Mouse (Mus musculus) forebrain, postnatal 0 days (tissue): ENCODE measurements around the gene Hist1h4j. TPM values are rescaled to one million over a fixed set of nuclear protein-coding genes. Genes with fewer than 3 reads are reported as not detected.
"Not testable (repeated sequence)": the region's sequence is repeated elsewhere in the genome, so short reads cannot be mapped to it uniquely, and the experiment has no call there.

Experiments used
- ATAC-seq: fragments of 200-750 bp; cut with Nextera tagmentation; 2 replicates; pipeline ENCODE4 v1.8.0; 2017; ENCODE audit warnings: mild to moderate bottlenecking, moderate library complexity
- DNase-seq: peaks from one replicate; pipeline ENCODE4 v3.0.0-alpha.2; 2015
- H3K27ac ChIP-seq: fragments of 300-500 bp; sonication (generic); 2 replicates; pipeline ENCODE4 v1.5.1; 2014; ENCODE audit warnings: low read depth, mild to moderate bottlenecking, antibody characterized with exemption, low read length, moderate library complexity, mixed read lengths
- H3K27me3 ChIP-seq: fragments of 300-500 bp; sonication (generic); 2 replicates; pipeline ENCODE4 v1.6.1; 2014; ENCODE audit warnings: mild to moderate bottlenecking, low read length, mixed read lengths; ENCODE audit not compliant: insufficient read depth
- H3K36me3 ChIP-seq: fragments of 300-500 bp; sonication (generic); 2 replicates; pipeline ENCODE4 v1.6.1; 2014; ENCODE audit warnings: mild to moderate bottlenecking, moderate library complexity; ENCODE audit not compliant: insufficient read depth
- H3K4me1 ChIP-seq: fragments of 300-500 bp; sonication (generic); 2 replicates; pipeline ENCODE4 v1.6.1; 2014; ENCODE audit warnings: antibody characterized with exemption; ENCODE audit not compliant: insufficient read depth
- H3K4me2 ChIP-seq: fragments of 300-500 bp; sonication (generic); 2 replicates; pipeline ENCODE4 v1.6.1; 2014; ENCODE audit warnings: low read depth, mild to moderate bottlenecking, moderate library complexity
- H3K4me3 ChIP-seq: fragments of 300-500 bp; sonication (generic); 2 replicates; pipeline ENCODE4 v1.5.1; 2014; ENCODE audit warnings: low read depth, low read length, mixed read lengths
- H3K9ac ChIP-seq: fragments of 300-500 bp; sonication (generic); 2 replicates; pipeline ENCODE4 v1.6.1; 2014; ENCODE audit warnings: mild to moderate bottlenecking
- H3K9me3 ChIP-seq: fragments of 300-500 bp; sonication (generic); 2 replicates; pipeline ENCODE4 v1.6.1; 2016; ENCODE audit warnings: low read length
- CTCF ChIP-seq: sonication (generic); IDR thresholded peaks from 2 replicates; pipeline ENCODE4 v1.5.1; 2016; ENCODE audit warnings: antibody characterized with exemption, control low read depth, low read depth
- WGBS: fragments of 180-500 bp; shearing (Covaris S2); extraction: QIAGEN DNeasy Blood & Tissue Kit; methylation state at CpG from one replicate; pipeline ENCODE4 v1.1.7; 2014; 5-methylcytosine and 5-hydroxymethylcytosine counted together
- polyA plus RNA-seq: library from polyadenylated mRNA; unstranded; fragments of >200 nt; fragmentation: Nextera tagmentation; extraction: Ambion mirVana; gene quantifications from 2 replicates; pipeline ENCODE4 v1.2.1, GENCODE M21; 2015
- total RNA-seq: library from RNA; depleted of rRNA; stranded (reverse); fragments of >200 nt; gene quantifications from 2 replicates; pipeline ENCODE4 v1.2.3, GENCODE M21; 2014; rRNA removed

Hist1h4j gene
- total RNA-seq (282 and 307 TPM in 2 replicates), polyA plus RNA-seq (not detected in 2 replicates)

DNA sequence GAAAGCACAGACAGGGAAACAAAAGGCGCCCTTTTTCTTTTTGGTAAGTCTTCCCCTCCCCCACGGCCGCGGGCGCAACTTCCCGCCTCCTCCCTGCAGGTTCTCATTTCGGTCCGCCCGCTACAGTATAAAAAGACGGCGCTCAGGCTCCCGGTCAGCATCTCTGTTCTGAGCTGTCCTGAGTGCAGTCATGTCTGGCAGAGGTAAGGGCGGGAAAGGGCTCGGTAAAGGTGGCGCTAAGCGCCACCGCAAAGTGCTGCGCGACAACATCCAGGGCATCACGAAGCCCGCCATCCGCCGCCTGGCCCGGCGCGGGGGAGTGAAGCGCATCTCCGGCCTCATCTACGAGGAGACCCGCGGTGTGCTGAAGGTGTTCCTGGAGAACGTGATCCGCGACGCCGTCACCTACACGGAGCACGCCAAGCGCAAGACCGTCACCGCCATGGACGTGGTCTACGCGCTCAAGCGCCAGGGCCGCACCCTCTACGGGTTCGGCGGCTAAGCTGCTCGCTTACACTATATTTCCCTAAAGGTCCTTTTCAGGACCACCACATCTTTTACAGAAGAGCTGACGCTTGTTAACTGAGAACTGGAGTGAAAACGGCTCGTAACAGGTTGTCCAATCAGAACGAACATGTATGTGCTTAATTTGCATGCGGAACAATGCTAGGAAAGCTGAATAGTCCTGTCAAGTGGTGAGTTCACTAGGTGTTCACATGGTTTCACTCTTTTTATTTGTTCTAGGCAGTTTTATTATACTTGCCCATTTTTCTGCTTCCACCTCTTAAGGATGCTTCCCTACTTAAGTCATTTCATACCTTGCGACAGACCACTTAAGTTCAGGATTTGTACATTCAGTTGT is at the start of gene Hist1h4j:
Hist1h4j (plus strand) TSS at position 159 of the 862 bp plus-strand sequence.
- WGBS: under 1% methylated on average over 41 of the region's 56 CpGs
- H3K9me3 ChIP-seq, H3K27me3 ChIP-seq, H3K4me1 ChIP-seq, H3K36me3 ChIP-seq: not testable (repeated sequence)
- H3K4me3 ChIP-seq: peak within 1 kb of the TSS; percentile 49
- H3K27ac ChIP-seq: peak within 1 kb of the TSS; percentile 94
- ATAC-seq: peak; percentile 87
- H3K4me2 ChIP-seq: peak within 1 kb of the TSS; percentile 69
- peak within 1 kb of the TSS; percentile 64 for H3K9ac ChIP-seq
- peak; percentile 94 for DNase-seq

DNA sequence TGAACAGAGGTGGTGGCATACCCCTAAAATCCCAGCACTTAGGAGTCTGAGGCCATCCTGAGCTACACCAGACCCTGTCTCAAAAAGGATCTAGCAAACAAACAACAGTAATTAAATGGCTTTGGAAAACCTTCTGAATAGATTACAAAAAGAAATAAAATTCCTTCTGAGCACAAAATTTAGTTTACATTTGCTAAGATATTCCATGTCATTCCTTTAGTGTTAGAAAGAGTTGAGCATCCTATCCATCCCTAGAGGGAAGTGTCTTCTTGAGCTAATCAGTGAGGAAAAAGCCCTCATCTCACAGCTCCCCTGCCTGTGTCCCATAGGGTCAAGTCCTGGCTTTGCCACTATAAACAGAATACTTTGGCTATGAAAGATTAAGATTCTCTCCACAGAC is 37.1 kb upstream of the Hist1h4j start, which contains the start of gene Olfr1359:
Olfr1359 (plus strand) TSS at position 301 of the 400 bp plus-strand sequence.
- Histone ChIP-seq H3K4me1 (no peaks in the 10 kb centered on the region), H3K4me2 (no peak within 1 kb of the TSS), H3K9me3 (no peaks in the 10 kb centered on the region), H3K9ac (no peak within 1 kb of the TSS), H3K27me3 (no peaks in the 10 kb centered on the region), H3K36me3 (no peaks in the 10 kb centered on the region), H3K27ac (no peak within 1 kb of the TSS), H3K4me3 (no peak within 1 kb of the TSS)
- no peak for TF ChIP-seq CTCF
- ATAC-seq: no peak
- DNase-seq: no peak

DNA sequence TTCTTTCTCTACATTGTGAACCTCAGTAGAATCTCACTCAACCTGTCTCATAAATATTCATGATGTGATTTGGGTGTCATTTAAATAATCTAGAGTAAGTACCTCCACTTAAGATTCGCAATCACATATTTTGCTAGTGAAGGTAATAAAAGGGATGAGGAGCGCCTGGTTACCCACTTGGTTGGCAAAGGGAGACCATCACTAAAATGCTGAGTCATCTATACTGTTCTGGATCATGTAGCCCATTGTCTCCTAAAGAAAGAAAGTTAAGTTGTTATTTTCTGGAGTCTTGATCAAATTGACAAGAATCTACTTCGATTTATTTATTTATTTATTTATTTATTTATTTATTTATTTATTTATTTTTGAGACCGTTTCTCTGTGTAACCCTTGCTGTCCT is 28.2 kb upstream of the Hist1h4j start:
- no peak overlapping the region for H3K4me2 ChIP-seq
- 67% methylated on average over 4 of the region's 4 CpGs for WGBS
- no peaks in the 10 kb centered on the region for H3K27me3 ChIP-seq
- ATAC-seq (no peak), DNase-seq (no peak)
- no peak for TF ChIP-seq CTCF
- no peak overlapping the region for H3K9ac ChIP-seq
- H3K27ac ChIP-seq: no peak overlapping the region
- H3K9me3 ChIP-seq: no peaks in the 10 kb centered on the region
- H3K4me3 ChIP-seq: no peak overlapping the region
- H3K4me1 ChIP-seq: no peaks in the 10 kb centered on the region
- H3K36me3 ChIP-seq: no peaks in the 10 kb centered on the region

DNA sequence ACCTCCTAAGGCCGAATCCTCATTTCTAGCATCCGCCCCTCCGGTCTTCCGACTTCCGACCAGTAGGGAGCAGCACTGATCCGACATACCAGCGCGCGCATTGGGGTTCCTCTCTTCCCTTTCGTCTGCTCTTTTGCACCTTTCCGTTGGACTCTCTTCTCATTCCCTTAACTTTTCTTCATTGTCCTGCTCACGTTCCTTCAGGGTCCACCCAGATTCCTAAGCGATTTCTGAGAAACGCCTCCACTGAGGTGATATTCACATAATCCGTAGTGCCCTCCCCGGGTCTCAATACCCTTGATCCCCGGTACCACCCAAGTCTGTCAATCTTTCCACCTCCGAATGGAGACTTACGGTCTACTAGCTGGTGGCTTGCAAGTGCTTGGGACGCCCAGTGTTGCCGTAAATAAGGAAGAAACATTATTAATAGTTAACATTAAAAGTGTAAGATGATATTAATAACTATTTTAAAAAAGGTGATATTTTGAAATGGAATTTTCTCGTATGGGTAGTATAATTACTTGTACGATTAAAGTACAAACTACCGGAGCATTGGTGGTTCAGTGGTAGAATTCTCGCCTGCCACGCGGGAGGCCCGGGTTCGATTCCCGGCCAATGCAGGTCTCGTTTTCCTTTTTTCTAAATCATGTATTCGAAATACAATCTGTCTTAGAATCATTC is 24.7 kb upstream of the Hist1h4j start:
- WGBS: under 1% methylated on average over 32 of the region's 32 CpGs
- TF ChIP-seq CTCF: peak; percentile 84
- Histone ChIP-seq H3K36me3 (no peaks in the 10 kb centered on the region), H3K27ac (peak overlapping the region; percentile 77), H3K4me3 (peak overlapping the region; percentile 64), H3K27me3 (no peaks in the 10 kb centered on the region), H3K4me2 (peak overlapping the region; percentile 25), H3K4me1 (peaks cover 3% of the 10 kb centered on the region; the same call in 1 of the 2 replicates), H3K9ac (peak overlapping the region; percentile 55), H3K9me3 (no peaks in the 10 kb centered on the region)
- peak; percentile 93 for DNase-seq
- peak; percentile 86 for ATAC-seq

DNA sequence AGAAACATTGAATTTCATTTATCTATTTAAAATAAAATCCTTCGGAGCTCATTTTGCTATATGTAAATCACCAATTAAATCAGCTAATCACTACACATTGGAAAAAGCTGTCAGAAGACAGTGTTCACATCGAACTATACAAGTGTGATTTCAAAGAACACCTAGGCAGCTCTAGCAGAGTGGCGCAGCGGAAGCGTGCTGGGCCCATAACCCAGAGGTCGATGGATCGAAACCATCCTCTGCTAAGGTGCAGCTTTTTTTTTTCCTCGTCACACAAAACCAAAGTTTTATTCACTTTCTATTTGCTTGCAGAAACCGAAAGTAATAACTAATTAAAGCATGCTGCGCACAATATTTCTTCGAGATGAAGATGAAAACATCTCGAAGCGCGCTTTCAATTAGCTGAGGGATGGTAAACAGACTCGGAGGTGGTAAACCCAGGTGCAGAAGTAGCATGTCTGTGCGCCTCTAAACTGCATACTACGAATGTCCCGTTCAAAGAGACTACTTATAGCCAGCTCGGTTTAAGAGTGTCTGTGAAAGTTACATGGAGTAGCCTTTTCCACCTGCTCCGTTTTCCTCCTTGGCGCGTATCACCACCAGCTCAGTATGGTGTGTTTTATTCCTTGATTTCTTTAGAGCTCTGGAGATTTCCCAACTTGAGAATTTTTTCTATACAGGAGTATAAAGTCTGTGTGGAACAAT is 23.9 kb upstream of the Hist1h4j start:
- peak; percentile 87 for ATAC-seq

DNA sequence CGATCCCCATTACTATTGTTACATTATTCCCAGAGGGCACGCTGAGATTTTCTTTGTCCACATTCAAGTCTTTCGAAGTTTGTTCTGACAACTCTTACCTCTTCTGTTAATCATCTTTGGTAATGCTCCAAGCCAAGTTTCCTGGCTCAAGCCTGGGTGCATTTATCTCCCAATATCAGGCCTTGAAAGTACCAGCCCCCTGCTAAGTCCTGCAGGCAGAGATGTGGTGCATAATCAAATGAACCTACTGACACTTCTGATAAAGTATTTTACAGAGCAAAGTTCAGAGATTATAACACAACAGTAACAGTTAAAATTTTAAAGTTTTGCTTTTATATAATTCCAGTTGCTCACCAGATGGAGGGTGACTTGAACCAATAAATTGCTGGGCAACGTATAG is 23.2 kb upstream of the Hist1h4j start:
- Histone ChIP-seq H3K4me1 (peaks cover 6% of the 10 kb centered on the region; the same call in 1 of the 2 replicates), H3K27me3 (no peaks in the 10 kb centered on the region), H3K9ac (peak overlapping the region; percentile 47; the same call in 1 of the 2 replicates), H3K4me2 (peak overlapping the region; percentile 65), H3K27ac (no peak overlapping the region), H3K4me3 (peak overlapping the region; percentile 64), H3K9me3 (no peaks in the 10 kb centered on the region), H3K36me3 (no peaks in the 10 kb centered on the region)
- no peak for TF ChIP-seq CTCF
- DNase-seq (no peak), ATAC-seq (no peak)
- 18% methylated on average over 4 of the region's 4 CpGs for WGBS

More for the DNA sequence above, 23.9 kb upstream of the Hist1h4j start:
- no peak for TF ChIP-seq CTCF
- H3K36me3 ChIP-seq: no peaks in the 10 kb centered on the region
- DNase-seq: peak; percentile 91
- peak overlapping the region; percentile 55 for H3K9ac ChIP-seq
- peak overlapping the region; percentile 64 for H3K4me3 ChIP-seq
- WGBS: 2% methylated on average over 22 of the region's 22 CpGs
- H3K4me2 ChIP-seq: peak overlapping the region; percentile 65
- H3K9me3 ChIP-seq: no peaks in the 10 kb centered on the region
- H3K27me3 ChIP-seq: no peaks in the 10 kb centered on the region
- no peak overlapping the region for H3K27ac ChIP-seq
- peaks cover 6% of the 10 kb centered on the region; the same call in 1 of the 2 replicates for H3K4me1 ChIP-seq
